In the genomic region with DNA sequence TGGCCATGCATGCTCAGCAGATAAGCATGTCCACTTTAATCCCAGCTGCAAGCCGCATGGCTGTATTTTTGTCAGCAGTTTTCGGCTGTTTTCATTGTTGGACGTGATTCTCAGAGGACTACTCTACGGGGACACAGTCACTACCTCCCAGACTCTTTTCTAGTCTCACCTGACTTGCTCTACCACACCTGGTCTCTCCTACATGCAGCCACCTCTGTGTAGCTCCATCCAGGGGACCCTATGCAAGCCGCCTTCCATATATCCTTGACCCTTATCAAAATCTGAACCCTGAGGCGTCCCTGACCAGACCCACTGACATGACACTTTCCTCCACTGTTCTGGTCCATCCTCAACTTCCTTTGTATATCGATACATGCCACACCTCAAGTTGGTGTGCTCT, we compare ENCODE assay signal across 27 mouse cellular contexts.
DNase-seq lines count a peak whose midpoint lies in the region; ATAC-seq and TF ChIP-seq lines count a peak whose summit lies in the region.
"Had no signal": no experiment of that assay in that cellular context is flagged by ENCODE, and none has a peak within 500 bp of the region (broad histone marks: within the 10 kb centered on the region; RNA-seq: fewer than 3 reads in every experiment).

No protein-coding gene starts in this region.

- no peaks in the 10 kb centered on the region for H3K27me3 ChIP-seq in hindbrain, embryonic 10.5 days (ENCODE audit: insufficient read depth, poor library complexity, severe bottlenecking)
- H3K27me3 ChIP-seq in hindbrain, postnatal 0 days (ENCODE audit: insufficient read depth, low read length), result no peaks in the 10 kb centered on the region
- H3K27me3 ChIP-seq in midbrain, embryonic 12.5 days, result peaks cover 16% of the 10 kb centered on the region; the same call in 1 of the 2 replicates
- no peaks in the 10 kb centered on the region for H3K27me3 ChIP-seq in midbrain, embryonic 15.5 days (replicated peaks)
- no peaks in the 10 kb centered on the region for H3K27me3 ChIP-seq in embryonic facial prominence, embryonic 11.5 days (ENCODE audit: control insufficient read depth, insufficient read depth, low read length)
- H3K27me3 ChIP-seq in hindbrain, embryonic 13.5 days, result no peaks in the 10 kb centered on the region
- H3K27me3 ChIP-seq: limb, embryonic 15.5 days; stomach, embryonic 15.5 days had no signal

- peaks cover 19% of the 10 kb centered on the region for H3K4me1 ChIP-seq in hindbrain, embryonic 10.5 days (replicated peaks)
- H3K4me1 ChIP-seq in hindbrain, postnatal 0 days (ENCODE audit: insufficient read depth, low read length), result no peaks in the 10 kb centered on the region
- peaks cover 9% of the 10 kb centered on the region for H3K4me1 ChIP-seq in midbrain, embryonic 12.5 days
- H3K4me1 ChIP-seq in midbrain, embryonic 15.5 days, result peaks cover 3% of the 10 kb centered on the region; the same call in 1 of the 2 replicates
- no peaks in the 10 kb centered on the region for H3K4me1 ChIP-seq in embryonic facial prominence, embryonic 11.5 days (ENCODE audit: control insufficient read depth, insufficient read depth, low read length)
- peaks cover 4% of the 10 kb centered on the region for H3K4me1 ChIP-seq in hindbrain, embryonic 13.5 days (replicated peaks)
- H3K4me1 ChIP-seq: heart, embryonic 10.5 days; stomach, embryonic 15.5 days had no signal

- WGBS in hindbrain, embryonic 10.5 days, result 73% methylated on average over 7 of the region's 7 CpGs
- WGBS in hindbrain, postnatal 0 days, result 58% methylated on average over 7 of the region's 7 CpGs
- 59% methylated on average over 7 of the region's 7 CpGs for WGBS in midbrain, embryonic 12.5 days
- WGBS in midbrain, embryonic 15.5 days, result 52% methylated on average over 7 of the region's 7 CpGs
- WGBS in embryonic facial prominence, embryonic 11.5 days, result 75% methylated on average over 7 of the region's 7 CpGs
- 67% methylated on average over 7 of the region's 7 CpGs for WGBS in hindbrain, embryonic 13.5 days

- H3K4me2 ChIP-seq in hindbrain, postnatal 0 days (ENCODE audit: low read depth, low read length), result no peak overlapping the region
- H3K4me2 ChIP-seq in midbrain, embryonic 12.5 days (replicated peaks), result peak overlapping the region; percentile 29; the same call in 1 of the 2 replicates
- no peak overlapping the region for H3K4me2 ChIP-seq in midbrain, embryonic 15.5 days
- H3K4me2 ChIP-seq in embryonic facial prominence, embryonic 11.5 days (ENCODE audit: low read depth, low read length), result no peak overlapping the region
- no peak overlapping the region for H3K4me2 ChIP-seq in hindbrain, embryonic 13.5 days
- H3K4me2 ChIP-seq: limb, embryonic 15.5 days; stomach, embryonic 15.5 days had no signal

- no peak for ATAC-seq in hindbrain, postnatal 0 days
- peak; percentile 73 for ATAC-seq in midbrain, embryonic 12.5 days (ENCODE audit: low FRiP score, low read depth)
- no peak for ATAC-seq in midbrain, embryonic 15.5 days (replicated peaks)
- ATAC-seq in embryonic facial prominence, embryonic 11.5 days (replicated peaks; ENCODE audit: insufficient number of reproducible peaks, low FRiP score, low TSS enrichment, low read depth), result peak; percentile 56; the same call in 1 of the 2 replicates
- ATAC-seq in hindbrain, embryonic 13.5 days (ENCODE audit: low FRiP score), result 0 out of 2 replicates have a peak, but pooled peaks have one; percentile 49
- ATAC-seq: inflammation-experienced regulatory T-cells, adult 6 months had no signal

- TF ChIP-seq CTCF in hindbrain, postnatal 0 days (IDR thresholded peaks at IDR 0.05; ENCODE audit: low read depth), result no peak

- H3K4me3 ChIP-seq in hindbrain, embryonic 10.5 days, result no peak overlapping the region
- H3K4me3 ChIP-seq in hindbrain, postnatal 0 days (ENCODE audit: low read length), result no peak overlapping the region
- H3K4me3 ChIP-seq in midbrain, embryonic 12.5 days, result no peak overlapping the region
- H3K4me3 ChIP-seq in midbrain, embryonic 15.5 days, result no peak overlapping the region
- no peak overlapping the region for H3K4me3 ChIP-seq in embryonic facial prominence, embryonic 11.5 days (ENCODE audit: low read depth, low read length)
- H3K4me3 ChIP-seq in hindbrain, embryonic 13.5 days, result no peak overlapping the region
- H3K4me3 ChIP-seq: heart, embryonic 10.5 days; layer of hippocampus, adult 2 months; left cerebral cortex, adult 2 months; limb, embryonic 15.5 days; myocyte; stomach, embryonic 15.5 days had no signal

- no peaks in the 10 kb centered on the region for H3K36me3 ChIP-seq in hindbrain, embryonic 10.5 days
- H3K36me3 ChIP-seq in hindbrain, postnatal 0 days (ENCODE audit: insufficient read depth, low read length), result no peaks in the 10 kb centered on the region
- no peaks in the 10 kb centered on the region for H3K36me3 ChIP-seq in midbrain, embryonic 12.5 days
- H3K36me3 ChIP-seq in midbrain, embryonic 15.5 days (replicated peaks), result no peaks in the 10 kb centered on the region
- H3K36me3 ChIP-seq in embryonic facial prominence, embryonic 11.5 days (replicated peaks; ENCODE audit: control insufficient read depth, insufficient read depth, low read depth, low read length), result no peaks in the 10 kb centered on the region
- H3K36me3 ChIP-seq in hindbrain, embryonic 13.5 days, result no peaks in the 10 kb centered on the region
- H3K36me3 ChIP-seq: heart, embryonic 10.5 days; limb, embryonic 15.5 days; stomach, embryonic 15.5 days had no signal

- peak; percentile 12 for DNase-seq in hindbrain, embryonic 10.5 days (ENCODE audit: low spot score)
- DNase-seq in hindbrain, postnatal 0 days (ENCODE audit: low spot score), result no peak
- no peak for DNase-seq in embryonic facial prominence, embryonic 11.5 days (ENCODE audit: low spot score)
- DNase-seq in lung, adult 18-20 months, result no peak
- DNase-seq in yolk sac, embryonic 10.5 days (ENCODE audit: low spot score), result no peak
- DNase-seq: adrenal gland, postnatal 25 days; B cell, adult 2 months; cerebellum, adult 11-12 months; cerebellum, postnatal 10 days; gastrocnemius, postnatal 25 days; heart, adult 11 months; kidney, adult 11 months; kidney, postnatal 25 days; lung, postnatal 14 days; right cerebral cortex, postnatal 25 days had no signal

- H3K9me3 ChIP-seq in hindbrain, embryonic 10.5 days, result no peaks in the 10 kb centered on the region
- H3K9me3 ChIP-seq in hindbrain, postnatal 0 days (ENCODE audit: low read length), result no peaks in the 10 kb centered on the region
- H3K9me3 ChIP-seq in midbrain, embryonic 12.5 days, result no peaks in the 10 kb centered on the region
- H3K9me3 ChIP-seq in midbrain, embryonic 15.5 days, result no peaks in the 10 kb centered on the region
- no peaks in the 10 kb centered on the region for H3K9me3 ChIP-seq in embryonic facial prominence, embryonic 11.5 days (replicated peaks; ENCODE audit: control insufficient read depth, low read length)
- no peaks in the 10 kb centered on the region for H3K9me3 ChIP-seq in hindbrain, embryonic 13.5 days
- H3K9me3 ChIP-seq: heart, embryonic 10.5 days; limb, embryonic 15.5 days; stomach, embryonic 15.5 days had no signal

- H3K27ac ChIP-seq in hindbrain, embryonic 10.5 days, result peak overlapping the region; percentile 80
- no peak overlapping the region for H3K27ac ChIP-seq in hindbrain, postnatal 0 days
- no peak overlapping the region for H3K27ac ChIP-seq in midbrain, embryonic 12.5 days (replicated peaks)
- H3K27ac ChIP-seq in midbrain, embryonic 15.5 days, result no peak overlapping the region
- no peak overlapping the region for H3K27ac ChIP-seq in embryonic facial prominence, embryonic 11.5 days (replicated peaks; ENCODE audit: low read depth, low read length)
- H3K27ac ChIP-seq in hindbrain, embryonic 13.5 days, result no peak overlapping the region
- H3K27ac ChIP-seq: layer of hippocampus, adult 2 months; left cerebral cortex, adult 2 months; liver, embryonic 14.5 days; stomach, embryonic 15.5 days had no signal

- H3K9ac ChIP-seq in hindbrain, postnatal 0 days (replicated peaks; ENCODE audit: low read length), result no peak overlapping the region
- no peak overlapping the region for H3K9ac ChIP-seq in midbrain, embryonic 12.5 days (replicated peaks)
- H3K9ac ChIP-seq in midbrain, embryonic 15.5 days, result no peak overlapping the region
- no peak overlapping the region for H3K9ac ChIP-seq in embryonic facial prominence, embryonic 11.5 days (replicated peaks; ENCODE audit: low read length)
- H3K9ac ChIP-seq in hindbrain, embryonic 13.5 days, result no peak overlapping the region
- H3K9ac ChIP-seq: limb, embryonic 15.5 days; liver, embryonic 14.5 days; lung, embryonic 14.5 days; stomach, embryonic 15.5 days had no signal

Comparison
In these comparisons a context has a peak if more than half of its experiments do, and no peak if none do; other contexts are left out.
1. ATAC-seq: peak in midbrain, embryonic 12.5 days (single experiment), embryonic facial prominence, embryonic 11.5 days (single experiment) and hindbrain, embryonic 13.5 days (single experiment); none in hindbrain, postnatal 0 days (single experiment) and midbrain, embryonic 15.5 days (single experiment).